Mouse (Mus musculus) bone marrow, adult 2 months (tissue): ENCODE measurements at regions not wholly inside any gene's neighbourhood (a gene's known extent, or its start where the extent isn't known, plus 50 kb on each side); places are given as distances from the start of the nearest gene placed in this dataset.

ENCODE experiments used
- H3K27ac ChIP-seq: fragments of 200-500 bp; 2 replicates; pipeline ENCODE4 v1.5.1; 2012; ENCODE audit warnings: low read depth, mild to moderate bottlenecking, control low read depth, inconsistent platforms, low read length; ENCODE audit not compliant: control insufficient read depth, poor library complexity, insufficient read depth
- H3K4me1 ChIP-seq: fragments of 200-500 bp; 2 replicates; pipeline ENCODE4 v1.6.1; 2011; ENCODE audit warnings: low read length; ENCODE audit not compliant: control insufficient read depth, insufficient read depth
- H3K4me3 ChIP-seq: fragments of 200-500 bp; replicated peaks from 2 replicates; pipeline ENCODE3; 2011; ENCODE audit warnings: mild to moderate bottlenecking, low read depth, low read length, control low read depth; ENCODE audit not compliant: control insufficient read depth
- CTCF ChIP-seq: fragments of 200-500 bp; IDR thresholded peaks from 2 replicates; pipeline ENCODE4 v1.5.1; 2011; ENCODE audit warnings: low read length, control low read depth; ENCODE audit not compliant: control insufficient read depth, insufficient read depth
- POLR2A ChIP-seq: fragments of 200-500 bp; IDR thresholded peaks from 2 replicates; pipeline ENCODE4 v1.6.1; 2011; ENCODE audit warnings: low read depth, mild to moderate bottlenecking, control low read depth, low read length, borderline replicate concordance; ENCODE audit not compliant: control insufficient read depth
- WGBS: fragments of 180-500 bp; shearing (Covaris S2); methylation state at CpG from one replicate; pipeline ENCODE4 v1.1.7; 2018; 5-methylcytosine and 5-hydroxymethylcytosine counted together

GRCm38 (mm10) chr6:143494341-143494740 is 327.3 kb downstream of the Etnk1 start:
- H3K4me3 ChIP-seq: no peak overlapping the region
- no peaks in the 10 kb centered on the region for H3K4me1 ChIP-seq
- no peak for TF ChIP-seq CTCF
- no peak for TF ChIP-seq POLR2A
- H3K27ac ChIP-seq: no peak overlapping the region
- WGBS: 89% methylated on average over 11 of the region's 11 CpGs

- Histone ChIP-seq H3K27ac (no peak overlapping the region), H3K4me3 (no peak overlapping the region), H3K4me1 (no peaks in the 10 kb centered on the region)
- no peak for TF ChIP-seq CTCF
- TF ChIP-seq POLR2A: no peak
- WGBS: 65% methylated on average over 7 of the region's 7 CpGs
Observed at GRCm38 (mm10) chr6:143494886-143495285, 327.9 kb downstream of the Etnk1 start.

- WGBS: 88% methylated on average over 14 of the region's 14 CpGs
- Histone ChIP-seq H3K27ac (no peak overlapping the region), H3K4me3 (no peak overlapping the region), H3K4me1 (no peaks in the 10 kb centered on the region)
- TF ChIP-seq CTCF (no peak), POLR2A (no peak)
Observed at GRCm38 (mm10) chr6:143498764-143499163, 331.7 kb downstream of the Etnk1 start.

- 90% methylated on average over 19 of the region's 19 CpGs for WGBS
- TF ChIP-seq CTCF: no peak
- TF ChIP-seq POLR2A: no peak
- Histone ChIP-seq H3K27ac (no peak overlapping the region), H3K4me1 (no peaks in the 10 kb centered on the region), H3K4me3 (no peak overlapping the region)
Observed at GRCm38 (mm10) chr6:143499259-143500043, 332.4 kb downstream of the Etnk1 start.

GRCm38 (mm10) chr6:143502803-143503202 is 335.8 kb downstream of the Etnk1 start:
- no peak overlapping the region for H3K4me3 ChIP-seq
- no peaks in the 10 kb centered on the region for H3K4me1 ChIP-seq
- H3K27ac ChIP-seq: no peak overlapping the region
- 81% methylated on average over 8 of the region's 8 CpGs for WGBS
- no peak for TF ChIP-seq POLR2A
- TF ChIP-seq CTCF: no peak

GRCm38 (mm10) chr6:143503953-143504352 is 336.9 kb downstream of the Etnk1 start:
- no peaks in the 10 kb centered on the region for H3K4me1 ChIP-seq
- no peak for TF ChIP-seq CTCF
- TF ChIP-seq POLR2A: no peak
- H3K27ac ChIP-seq: no peak overlapping the region
- no peak overlapping the region for H3K4me3 ChIP-seq
- 75% methylated on average over 4 of the region's 4 CpGs for WGBS

GRCm38 (mm10) chr6:143513459-143513858 is 346.4 kb downstream of the Etnk1 start:
- Histone ChIP-seq H3K4me1 (no peaks in the 10 kb centered on the region), H3K27ac (no peak overlapping the region), H3K4me3 (no peak overlapping the region)
- TF ChIP-seq CTCF (no peak), POLR2A (no peak)
- WGBS: 80% methylated on average over 5 of the region's 5 CpGs

GRCm38 (mm10) chr6:143515137-143515536 is 348.1 kb downstream of the Etnk1 start:
- no peak overlapping the region for H3K4me3 ChIP-seq
- H3K27ac ChIP-seq: no peak overlapping the region
- TF ChIP-seq CTCF (no peak), POLR2A (no peak)
- H3K4me1 ChIP-seq: no peaks in the 10 kb centered on the region
- 86% methylated on average over 12 of the region's 12 CpGs for WGBS

GRCm38 (mm10) chr6:143516746-143517145 is 349.7 kb downstream of the Etnk1 start:
- Histone ChIP-seq H3K4me3 (no peak overlapping the region), H3K27ac (no peak overlapping the region), H3K4me1 (no peaks in the 10 kb centered on the region)
- WGBS: 79% methylated on average over 1 of the region's 1 CpGs
- no peak for TF ChIP-seq CTCF
- TF ChIP-seq POLR2A: no peak
